Mouse (Mus musculus) retina, postnatal 1 day (tissue): ENCODE measurements at regions not wholly inside any gene's neighbourhood (a gene's known extent, or its start where the extent isn't known, plus 50 kb on each side); places are given as distances from the start of the nearest gene placed in this dataset.

Experiments
- DNase-seq: peaks from one replicate; pipeline ENCODE4 v3.0.0-alpha.2; 2012

DNA sequence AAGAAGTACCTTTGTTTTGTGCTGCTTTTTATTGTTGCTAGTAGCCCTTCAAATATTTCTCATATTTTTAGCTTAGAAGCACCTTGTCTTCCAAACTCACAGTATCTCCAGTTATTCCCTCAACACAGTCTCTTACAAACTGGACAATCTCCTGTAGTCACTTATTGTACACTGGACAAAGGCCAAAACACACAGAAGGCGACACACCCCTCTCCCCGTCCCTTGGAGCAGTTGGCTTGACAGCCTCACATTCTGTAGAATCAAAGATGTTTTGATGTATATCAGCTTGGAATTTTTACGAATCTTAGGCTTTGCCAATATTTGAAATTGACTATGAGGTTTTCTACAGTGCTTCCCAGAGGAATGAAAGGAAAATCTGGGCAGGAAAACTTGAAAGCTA lies 309.8 kb upstream of the Gm5148 start:
- no peak for DNase-seq

DNA sequence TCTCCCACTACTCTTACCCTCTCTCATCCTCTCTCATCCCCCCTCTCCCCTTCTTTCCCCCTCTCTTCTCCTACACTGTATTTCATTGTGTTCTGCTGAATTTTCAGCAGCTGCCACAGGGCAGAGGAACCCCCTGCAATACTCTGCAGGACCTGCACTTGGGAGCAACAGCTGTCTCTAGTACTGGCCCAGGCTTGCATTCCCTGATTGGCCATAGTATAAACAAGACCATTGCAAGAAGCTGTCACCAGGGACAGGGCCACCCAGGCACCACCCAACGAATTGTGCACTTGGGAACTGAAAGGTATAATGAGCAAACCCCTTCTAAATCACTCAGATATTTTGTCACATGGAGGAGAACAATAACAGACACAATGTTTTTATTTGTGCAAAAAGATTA lies 290.5 kb upstream of the Gm5148 start:
- no peak for DNase-seq

DNA sequence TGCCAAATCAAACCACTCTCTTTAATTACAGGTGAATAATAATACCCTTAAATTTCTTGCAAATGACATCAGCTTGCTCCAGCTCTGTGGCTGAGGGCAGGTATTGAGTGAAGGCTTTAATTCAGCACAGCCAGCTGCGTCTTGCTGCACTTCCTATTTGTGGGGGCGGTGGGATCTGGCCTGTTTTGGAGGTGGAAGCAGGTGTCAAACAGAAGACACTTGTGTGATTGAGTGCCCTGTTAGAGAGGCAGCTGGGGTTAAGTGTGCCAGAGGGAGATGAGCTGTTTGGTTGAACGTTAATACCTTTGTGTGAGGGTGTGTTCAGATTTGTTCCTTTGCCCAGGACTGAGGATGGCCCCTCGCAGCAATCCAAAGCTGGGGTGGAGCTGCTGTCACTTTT lies 284.9 kb upstream of the Gm5148 start:
- DNase-seq = no peak

DNA sequence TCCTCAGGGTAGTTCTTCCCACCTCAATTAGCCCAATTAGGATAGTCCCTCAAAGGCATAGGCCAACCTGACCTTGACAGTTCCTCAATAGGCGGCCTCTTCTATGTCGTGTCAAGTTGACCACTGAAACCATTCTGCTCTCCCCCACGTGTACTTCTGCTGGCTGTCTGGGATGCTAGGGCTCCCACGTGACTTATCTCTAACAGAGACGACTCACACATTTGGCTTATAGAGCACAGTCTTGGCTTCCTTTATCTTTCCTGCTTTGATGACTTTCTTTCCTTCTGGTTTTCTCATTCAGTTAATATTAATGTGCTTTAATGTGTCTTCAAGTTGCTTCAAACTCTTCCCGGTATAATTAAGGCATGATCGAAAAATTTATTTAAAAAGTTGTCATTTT lies 284.0 kb upstream of the Gm5148 start:
- no peak for DNase-seq

DNA sequence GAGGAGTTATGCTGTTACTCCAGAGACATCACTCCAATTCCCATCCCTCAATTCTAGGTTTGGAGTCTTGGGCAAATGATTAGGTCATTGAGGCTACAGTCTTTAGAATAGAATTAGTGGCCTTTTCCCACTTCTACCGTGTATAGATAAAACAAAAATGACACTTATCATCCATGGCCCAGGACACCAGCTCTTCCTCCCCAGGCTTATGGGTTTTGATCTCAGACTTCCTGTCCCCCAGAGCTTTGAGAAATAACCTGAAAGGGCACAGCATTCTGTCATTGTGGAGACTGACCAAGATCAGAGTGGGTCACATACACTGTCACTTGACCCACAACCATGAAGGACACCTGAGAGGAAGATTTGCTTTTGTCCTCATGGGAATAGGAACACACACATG lies 283.3 kb upstream of the Gm5148 start:
- no peak for DNase-seq

DNA sequence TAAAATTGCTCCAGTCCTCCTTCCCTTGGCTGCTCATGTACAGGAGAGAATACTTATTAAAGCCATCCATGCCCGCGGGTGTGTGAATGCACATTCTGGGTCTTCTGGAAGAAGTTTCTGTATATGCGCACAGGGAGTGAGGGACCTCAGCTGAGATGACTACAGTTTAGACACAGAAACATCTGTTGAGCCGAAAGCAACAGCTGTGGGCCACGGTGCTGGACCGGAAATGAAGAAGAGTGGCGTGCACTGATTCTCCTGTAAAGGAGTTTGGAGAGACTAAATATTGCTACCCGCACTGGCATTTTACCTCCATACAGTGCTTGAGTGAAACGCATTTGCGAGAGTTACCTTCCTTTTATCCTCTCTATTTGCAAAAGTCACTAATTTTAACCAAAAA lies 278.0 kb upstream of the Gm5148 start:
- no peak for DNase-seq

DNA sequence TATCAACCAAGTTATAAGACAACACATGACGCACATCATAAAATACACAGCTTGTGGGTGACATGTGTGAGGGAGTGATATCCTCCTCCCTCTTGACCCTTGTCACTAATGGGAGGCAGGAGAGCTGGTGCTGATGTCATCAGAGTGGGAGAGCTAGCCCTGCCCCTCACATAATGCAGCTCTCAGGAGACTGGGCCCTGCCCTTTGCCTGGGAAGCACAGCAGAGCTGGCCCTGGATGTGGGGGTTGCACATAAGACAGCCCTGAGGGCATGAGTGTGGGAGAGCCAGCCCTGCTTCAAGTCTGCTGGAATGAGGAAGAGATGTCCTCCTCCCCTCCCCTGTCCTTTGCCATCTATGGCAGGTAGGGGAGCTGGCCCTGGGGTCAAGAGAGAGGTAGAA lies 275.5 kb upstream of the Gm5148 start:
- no peak for DNase-seq

DNA sequence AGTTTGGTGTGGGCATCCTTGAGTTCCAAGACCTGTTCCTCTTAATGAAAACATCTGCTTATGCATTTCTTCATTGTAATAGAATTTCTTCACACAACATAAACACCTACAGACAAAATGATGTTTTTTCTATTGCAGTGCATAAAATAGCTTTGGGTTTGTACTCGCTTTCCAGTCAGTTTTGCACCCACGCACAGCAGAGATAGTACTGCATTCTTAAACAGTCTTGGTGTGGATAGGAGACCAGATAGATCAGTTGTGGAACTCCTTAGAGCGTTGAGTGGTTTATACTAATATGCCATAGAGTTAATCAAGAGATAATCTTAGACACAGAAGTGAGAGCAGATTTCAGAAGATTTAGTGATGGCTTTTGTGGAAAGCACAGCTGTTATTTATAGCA lies 273.7 kb upstream of the Gm5148 start:
- DNase-seq = no peak

DNA sequence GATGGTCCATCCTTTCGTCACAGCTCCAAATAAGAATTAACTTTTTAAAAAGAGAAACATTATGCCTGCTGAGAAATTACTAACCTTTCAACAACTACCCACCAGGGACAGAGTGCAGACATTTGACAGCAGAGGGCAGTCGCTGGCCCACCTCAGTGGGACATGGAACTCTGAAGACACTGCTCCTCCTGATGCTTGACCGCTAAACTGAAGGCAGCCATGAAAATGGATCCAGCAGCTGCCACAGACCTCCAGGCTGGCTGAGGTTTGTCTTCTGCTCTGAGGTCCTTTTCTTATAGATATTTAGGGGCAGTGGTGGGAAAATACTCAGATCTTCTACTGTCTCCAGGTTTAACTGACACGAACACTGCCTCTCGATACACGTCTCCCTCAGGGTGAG lies 265.7 kb upstream of the Gm5148 start:
- DNase-seq = no peak

DNA sequence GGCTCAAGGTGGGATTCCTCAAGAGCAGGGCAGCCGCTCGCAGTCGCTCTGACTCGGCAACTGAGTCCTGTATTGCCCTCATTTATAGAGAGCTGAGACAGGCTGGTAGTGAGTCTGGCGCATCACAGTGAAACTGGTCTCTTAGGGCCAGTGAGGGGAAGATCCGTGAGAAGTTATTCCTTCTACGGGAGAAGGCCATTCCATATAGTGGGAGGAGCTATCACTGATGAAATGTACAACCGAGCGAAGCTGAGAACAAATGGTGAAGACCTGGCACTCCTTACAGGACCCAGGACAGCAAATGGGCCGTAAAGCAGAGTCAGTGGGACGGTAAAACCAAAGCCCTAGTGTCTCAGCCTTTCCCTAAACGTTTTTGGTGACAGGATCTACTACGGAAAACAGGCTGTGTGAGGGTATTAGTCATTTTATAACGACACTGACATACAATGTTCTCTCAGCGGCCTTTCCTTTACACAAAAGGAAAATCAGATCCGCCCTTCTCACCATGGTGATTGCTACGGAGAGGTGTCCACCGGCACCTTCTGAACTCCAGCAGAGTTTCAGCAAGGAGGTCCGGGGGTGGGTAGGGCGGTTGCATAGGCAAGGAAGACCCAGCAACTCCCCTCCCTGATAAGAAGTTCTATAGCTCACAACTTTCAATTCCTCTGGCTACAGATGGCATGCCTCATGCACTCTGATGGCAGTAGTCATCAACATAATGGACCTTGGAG lies 263.6 kb upstream of the Gm5148 start:
- DNase-seq = peak; percentile 21

DNA sequence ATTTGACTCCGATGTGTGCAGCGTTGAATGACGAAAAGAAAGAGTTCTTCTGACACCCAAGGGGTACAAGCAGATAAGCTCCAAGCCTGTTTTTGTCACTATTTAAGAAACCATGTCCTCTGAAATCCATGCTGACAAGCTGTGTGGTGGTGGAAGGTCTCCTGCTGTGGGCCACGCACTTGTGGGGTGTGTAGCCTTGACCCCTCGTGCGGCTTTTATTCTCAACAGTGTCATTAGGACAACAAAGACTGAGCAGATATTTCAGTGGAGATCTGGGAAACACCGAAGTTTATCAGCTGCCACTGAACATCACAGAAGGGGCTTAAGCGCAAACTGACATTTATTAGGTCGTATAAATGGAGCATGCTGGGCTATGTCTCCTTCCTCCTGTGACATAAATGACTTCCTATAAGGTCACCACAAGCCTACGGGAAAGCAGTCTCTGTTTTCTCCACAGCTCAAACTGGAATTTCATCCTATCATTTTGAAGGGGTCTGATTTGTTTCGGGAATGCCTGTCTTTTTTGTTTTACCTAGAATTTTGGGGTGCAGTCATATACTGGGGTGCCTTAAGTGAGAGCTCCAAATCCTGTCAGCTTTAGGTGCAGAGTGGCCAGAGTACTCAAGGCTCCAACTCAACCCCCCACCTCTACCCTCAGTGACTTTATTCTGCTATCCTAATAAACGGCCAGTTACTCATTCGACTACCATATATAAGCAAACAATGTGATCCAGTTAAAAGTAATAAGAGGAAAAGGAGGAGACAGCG lies 262.9 kb upstream of the Gm5148 start:
- peak; percentile 42 for DNase-seq

DNA sequence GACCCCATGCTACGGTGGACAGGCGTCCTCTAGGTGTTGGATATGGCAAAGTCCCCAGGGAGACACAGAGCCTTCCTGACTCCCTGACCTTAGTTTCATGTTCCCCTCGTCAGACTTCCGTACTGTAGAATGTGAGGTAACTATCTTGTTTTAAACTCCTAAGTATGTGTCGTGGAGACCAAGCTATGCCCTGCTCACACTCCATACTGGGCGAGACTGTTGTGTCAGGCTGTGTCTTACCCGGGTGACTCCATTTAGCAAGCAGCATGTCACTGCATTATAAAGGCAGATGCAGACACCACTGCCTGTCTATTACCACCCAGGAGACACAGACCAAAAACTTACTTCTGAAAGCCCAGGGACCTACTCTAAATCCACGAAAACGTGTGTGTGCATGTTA lies 260.4 kb upstream of the Gm5148 start:
- no peak for DNase-seq

DNA sequence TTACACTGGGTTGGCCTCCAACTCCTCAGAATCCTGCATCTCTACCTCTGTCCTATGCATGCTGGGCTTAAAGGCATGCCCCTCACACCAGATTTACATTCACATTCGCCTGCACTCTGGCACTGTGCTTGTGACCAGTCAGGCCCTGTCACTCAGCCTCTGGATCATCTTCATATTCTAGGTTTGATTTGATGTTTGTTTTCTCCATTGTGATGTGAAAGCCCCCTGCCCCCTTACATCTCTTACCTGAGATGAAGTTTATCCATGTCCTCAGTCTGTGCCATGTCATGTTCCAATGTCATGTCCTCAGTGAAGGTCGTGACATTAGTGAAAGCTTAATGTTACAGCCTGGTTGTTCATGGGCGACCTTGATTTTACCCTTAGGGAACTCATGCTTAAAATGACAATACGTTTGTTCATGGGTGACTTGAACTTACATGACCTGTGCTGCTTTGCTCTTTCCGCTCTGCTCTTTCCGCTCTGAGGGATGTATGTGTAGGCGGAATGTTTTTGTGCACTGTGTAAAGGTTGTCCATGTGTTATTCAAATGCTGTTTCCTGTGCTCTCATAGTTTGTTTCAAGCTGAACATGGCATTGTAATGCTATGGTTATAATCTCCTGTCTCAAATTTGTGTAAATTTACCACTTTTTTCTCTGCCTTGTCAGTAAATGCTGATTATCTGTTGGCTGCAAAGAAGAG lies 257.3 kb upstream of the Gm5148 start:
- peak; percentile 9 for DNase-seq

DNA sequence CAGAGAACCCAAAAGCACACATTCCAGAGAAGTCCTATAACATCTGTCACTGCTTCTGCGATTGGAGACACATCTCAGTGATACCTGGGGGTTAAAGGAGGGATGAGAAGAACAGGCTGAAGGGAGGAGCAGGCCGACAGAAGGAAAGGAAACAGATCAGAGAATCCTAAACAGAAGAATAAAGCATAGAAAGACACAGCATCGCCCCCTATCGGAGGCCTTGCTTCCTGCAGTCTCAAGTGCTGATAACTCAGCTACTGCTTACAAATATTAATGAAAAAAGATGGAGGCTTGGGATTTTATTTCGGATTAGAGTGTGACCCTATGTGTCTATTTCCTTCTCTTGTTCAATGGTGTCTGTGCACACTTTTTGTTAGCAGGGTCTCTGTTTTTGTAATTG lies 255.6 kb upstream of the Gm5148 start:
- peak; percentile 26 for DNase-seq

DNA sequence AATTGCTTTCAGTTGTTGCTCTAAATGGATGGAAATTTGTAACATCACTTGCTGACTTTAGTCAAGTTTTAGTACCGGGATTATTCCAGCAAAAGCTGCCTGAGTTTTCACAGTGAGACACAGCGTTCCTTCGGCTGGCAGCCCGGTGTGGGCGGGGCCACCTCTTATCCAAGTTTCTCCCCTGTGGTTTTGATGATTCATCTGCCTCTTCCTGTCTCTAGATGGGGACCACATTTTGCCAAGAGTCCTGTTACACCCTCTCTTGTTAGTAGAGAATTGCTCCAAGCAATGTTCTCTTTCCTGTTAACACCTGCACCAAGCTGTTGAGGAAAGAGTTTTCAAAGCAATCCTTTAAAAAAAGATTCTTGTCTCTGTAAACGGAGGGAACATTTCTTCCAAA lies 254.2 kb upstream of the Gm5148 start:
- no peak for DNase-seq

DNA sequence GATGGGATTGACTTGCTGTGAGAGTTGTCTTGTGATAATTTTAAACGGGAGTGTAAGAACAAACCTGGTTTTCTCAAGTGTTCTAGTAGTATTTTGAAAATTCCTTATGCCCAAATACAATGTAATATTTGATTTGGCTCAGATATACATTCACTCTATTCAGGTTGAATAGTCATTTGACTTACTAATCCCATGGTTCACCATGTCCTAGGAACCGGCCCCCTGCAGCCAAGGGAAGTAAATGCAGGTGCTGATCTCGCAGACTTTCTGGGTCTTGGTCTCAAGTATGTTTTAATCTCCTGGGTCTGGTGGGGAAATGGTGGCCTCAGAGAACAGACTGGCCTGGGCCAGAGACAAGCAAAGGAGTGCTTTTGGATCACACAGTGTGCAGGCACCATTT lies 253.2 kb upstream of the Gm5148 start:
- DNase-seq = peak; percentile 11

DNA sequence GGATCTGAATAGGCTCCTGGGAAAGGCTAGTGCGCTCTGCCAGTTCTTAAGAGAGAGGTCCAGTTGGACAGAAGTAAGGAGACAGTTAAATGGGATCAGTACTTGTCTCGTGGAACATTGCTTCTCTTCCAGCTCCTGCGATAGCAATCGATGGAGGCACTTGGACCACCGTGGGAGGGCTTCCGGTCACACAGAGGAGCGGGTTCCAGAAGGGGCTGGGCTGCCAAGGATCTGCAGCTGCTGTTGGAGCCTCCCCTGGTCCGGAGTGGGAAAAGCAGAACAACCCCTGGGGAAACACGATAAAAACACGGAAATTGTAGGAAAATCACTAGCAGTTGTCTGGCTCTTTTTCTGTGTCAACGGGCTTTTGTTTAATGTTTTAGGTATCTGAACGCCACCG lies 252.3 kb upstream of the Gm5148 start:
- peak; percentile 46 for DNase-seq

DNA sequence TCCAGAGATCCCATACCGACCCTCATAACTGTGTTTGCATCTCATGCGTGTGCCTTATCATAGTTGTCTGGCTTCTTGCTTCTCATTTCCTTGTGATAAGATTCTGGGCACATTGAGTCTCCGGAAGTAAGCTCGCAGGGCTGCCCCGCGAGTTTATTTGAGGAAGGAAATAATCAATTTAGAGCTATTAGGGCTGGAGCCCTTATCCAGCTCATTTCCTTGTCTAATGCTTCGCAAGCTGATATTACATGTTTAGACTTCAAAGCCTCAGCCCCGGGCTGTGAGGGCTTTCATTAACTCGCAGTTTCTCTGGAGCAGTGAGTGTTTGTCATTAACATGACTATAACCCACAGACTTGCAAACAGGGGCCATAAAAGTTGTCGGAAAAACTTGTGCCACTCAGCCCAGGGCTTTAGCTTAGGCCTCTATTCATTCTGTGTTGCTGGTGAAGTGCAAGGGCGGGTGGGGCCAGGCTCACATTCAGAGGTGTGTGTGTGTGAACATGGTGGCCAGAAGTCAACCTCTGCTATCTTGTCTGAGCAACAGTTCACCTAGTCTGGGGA lies 251.0 kb upstream of the Gm5148 start:
- no peak for DNase-seq

DNA sequence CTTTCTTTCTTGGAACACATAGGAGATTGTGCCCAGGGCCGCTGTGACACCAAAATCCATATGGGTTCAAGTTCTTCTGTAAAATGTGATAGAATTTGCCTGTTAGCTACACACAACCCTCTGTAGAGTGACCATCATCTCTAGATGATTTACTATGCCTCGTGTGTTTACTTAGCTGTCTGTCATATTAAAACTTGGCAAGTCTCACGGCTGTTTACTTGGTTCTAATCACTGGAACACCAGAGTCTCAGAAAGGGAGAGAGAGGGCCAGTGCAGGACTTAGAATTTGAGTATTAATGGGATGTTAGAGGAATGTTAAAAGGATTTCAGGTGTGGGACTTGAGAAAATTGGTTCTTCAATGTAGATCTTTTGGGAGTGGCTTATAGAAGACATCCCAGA lies 248.6 kb upstream of the Gm5148 start:
- DNase-seq = no peak

DNA sequence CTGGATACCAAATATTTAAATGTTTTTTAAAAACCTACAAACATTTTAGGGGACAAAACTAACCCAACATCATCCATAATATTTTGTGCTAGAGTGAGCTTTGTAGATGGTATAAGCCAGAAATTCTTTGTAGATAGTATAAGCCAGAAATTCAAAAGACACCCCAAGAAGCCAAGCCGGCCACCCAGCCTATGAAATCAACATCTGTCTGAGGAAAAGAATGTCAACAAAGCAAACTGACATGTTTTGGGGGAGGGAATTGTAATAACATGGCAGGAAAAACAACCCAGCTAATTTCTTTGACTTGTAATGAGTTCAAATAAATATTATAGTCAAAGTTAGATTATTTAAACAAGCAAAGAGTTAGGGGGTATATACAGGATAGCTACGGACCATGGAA lies 246.9 kb upstream of the Gm5148 start:
- DNase-seq = no peak

DNA sequence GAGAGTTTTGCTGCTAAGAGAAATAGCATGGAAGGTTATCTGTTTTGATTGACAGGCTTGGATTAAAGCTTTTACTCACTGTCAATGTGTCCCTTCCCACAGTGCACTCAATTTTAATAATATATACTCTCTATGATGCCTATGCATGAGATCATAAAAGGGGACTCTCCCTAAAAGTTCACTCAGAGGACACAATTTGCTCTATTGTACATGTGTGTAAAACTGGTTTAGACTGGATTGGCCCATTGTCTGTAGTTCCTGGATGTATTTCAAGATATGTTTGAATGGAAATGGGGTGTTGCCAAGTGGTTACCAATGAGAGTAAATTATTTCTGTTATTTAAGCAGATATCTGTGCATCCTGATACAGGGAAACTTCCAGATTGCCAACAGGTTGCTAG lies 244.4 kb upstream of the Gm5148 start:
- DNase-seq = no peak

DNA sequence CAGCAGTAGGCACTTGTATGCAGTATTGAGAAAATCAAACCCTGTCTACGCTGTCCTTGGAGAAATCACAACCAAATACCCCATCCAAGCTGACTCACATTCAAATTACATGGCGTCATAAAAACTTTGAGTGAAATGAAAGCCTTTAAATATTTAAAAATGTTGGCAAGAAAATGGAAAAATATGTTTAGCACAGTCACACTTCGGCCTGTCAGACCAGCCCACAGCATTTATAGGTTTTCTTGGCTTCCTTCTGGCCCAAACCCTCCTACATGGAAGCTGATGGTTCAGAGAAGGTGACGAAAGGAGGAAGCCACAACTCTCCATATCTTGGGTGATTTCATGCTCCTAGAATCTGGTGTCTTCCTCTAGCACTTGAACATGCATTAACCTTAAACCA lies 240.9 kb upstream of the Gm5148 start:
- DNase-seq = no peak

DNA sequence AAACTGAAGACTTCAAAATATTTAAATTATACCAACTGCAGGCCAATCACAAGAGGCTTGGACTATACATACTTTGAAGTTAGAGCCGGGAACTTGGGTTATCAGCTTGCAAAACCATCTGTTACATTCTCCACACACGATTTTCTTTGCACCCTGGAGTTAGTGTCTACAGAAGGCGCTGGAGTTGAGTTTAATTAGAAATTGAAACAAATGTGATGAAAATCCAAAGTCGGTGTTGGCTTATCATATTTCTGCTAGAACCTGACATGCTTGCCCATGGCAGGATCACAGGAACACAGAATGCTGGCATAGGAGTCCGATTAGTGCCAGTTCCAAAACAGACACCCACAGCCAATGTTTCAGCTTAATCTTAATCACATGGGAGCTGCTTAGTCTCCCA lies 239.8 kb upstream of the Gm5148 start:
- DNase-seq = no peak

DNA sequence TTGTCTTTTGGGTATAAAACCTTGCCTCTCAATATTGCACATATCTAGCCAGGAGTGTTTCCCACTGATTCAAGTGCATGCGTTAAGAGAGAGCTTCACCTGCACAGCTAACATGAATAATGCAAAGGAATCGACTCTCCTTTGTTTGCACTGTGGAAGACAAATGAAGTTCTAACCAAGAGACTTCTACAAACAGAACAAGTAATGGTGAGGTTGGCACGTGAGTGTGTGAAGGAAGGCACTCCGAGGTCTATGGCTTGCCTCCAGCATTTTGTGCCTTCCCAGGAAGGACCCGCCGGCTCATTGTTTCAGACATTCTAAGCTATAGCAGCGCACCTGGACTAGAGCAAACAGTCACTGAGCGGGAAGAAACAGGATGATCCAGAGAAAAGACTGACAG lies 238.5 kb upstream of the Gm5148 start:
- DNase-seq = no peak
